ENCODE assay signal across 21 mouse cellular contexts in the genomic region with DNA sequence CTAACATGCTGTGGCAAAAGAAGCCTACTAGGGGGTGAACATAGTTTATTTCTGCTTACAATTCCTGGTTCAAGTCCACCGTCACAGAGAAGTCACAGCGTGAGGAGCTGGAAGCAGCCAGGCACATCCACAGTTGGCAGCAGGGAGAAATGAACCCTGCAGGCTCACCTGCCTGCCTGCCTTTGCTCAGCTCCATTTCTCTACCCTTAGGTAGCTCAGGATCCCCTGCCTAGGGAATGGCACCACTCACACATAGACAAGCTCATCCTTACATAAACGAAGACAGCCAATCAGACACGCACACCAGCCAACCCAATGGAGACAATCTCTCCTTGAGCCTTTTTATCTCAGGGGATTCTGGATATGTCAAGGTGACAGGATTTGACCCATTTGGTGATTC.
A peak's percentile ranks its signal among the peaks of the same experiment; 100 is the strongest.
DNase-seq lines count a peak whose midpoint lies in the region; ATAC-seq and TF ChIP-seq lines count a peak whose summit lies in the region.
"Had no signal": no experiment of that assay in that cellular context is flagged by ENCODE, and none has a peak within 500 bp of the region (broad histone marks: within the 10 kb centered on the region; RNA-seq: fewer than 3 reads in every experiment).

No protein-coding gene starts in this region.

- H3K27ac ChIP-seq in heart, adult 2 months = peak overlapping the region; percentile 76
- H3K27ac ChIP-seq in heart, embryonic 12.5 days (ENCODE audit: poor library complexity, severe bottlenecking) = no peak overlapping the region
- H3K27ac ChIP-seq in liver, postnatal 0 days (ENCODE audit: low read depth) = peak overlapping the region; percentile 74
- peak overlapping the region; percentile 47 for H3K27ac ChIP-seq in testis, adult 2 months (ENCODE audit: control insufficient read depth, insufficient read depth, low read depth, low read length)
- 0 out of 2 replicates have a peak overlapping the region, but pooled peaks have one; percentile 13 for H3K27ac ChIP-seq in stomach, postnatal 0 days (replicated peaks)
- H3K27ac ChIP-seq: forebrain, embryonic 10.5 days; forebrain, embryonic 13.5 days; heart, embryonic 13.5 days; hindbrain, embryonic 14.5 days; hindbrain, postnatal 0 days had no signal

- no peak for ATAC-seq in heart, embryonic 12.5 days (ENCODE audit: insufficient number of reproducible peaks, low FRiP score)
- ATAC-seq in liver, postnatal 0 days = no peak
- no peak for ATAC-seq in stomach, postnatal 0 days (ENCODE audit: low FRiP score, low TSS enrichment)
- ATAC-seq: CD4-positive, CD25-positive, alpha-beta regulatory T cell, adult 4 months; forebrain, embryonic 13.5 days; forebrain, embryonic 16.5 days; hindbrain, postnatal 0 days had no signal

- H3K9me3 ChIP-seq in heart, embryonic 12.5 days (replicated peaks) = no peaks in the 10 kb centered on the region
- no peaks in the 10 kb centered on the region for H3K9me3 ChIP-seq in liver, postnatal 0 days (ENCODE audit: low read length)
- no peaks in the 10 kb centered on the region for H3K9me3 ChIP-seq in stomach, postnatal 0 days (ENCODE audit: control insufficient read depth, low read length)
- H3K9me3 ChIP-seq: forebrain, embryonic 10.5 days; forebrain, embryonic 13.5 days; heart, embryonic 13.5 days had no signal

- no peak for TF ChIP-seq POLR2A in heart, adult 2 months (IDR thresholded peaks at IDR 0.05; ENCODE audit: insufficient read depth, low read depth, low read length)
- TF ChIP-seq POLR2A in testis, adult 2 months (IDR thresholded peaks at IDR 0.05; ENCODE audit: control insufficient read depth, low read depth, low read length) = no peak

- no peak overlapping the region for H3K4me3 ChIP-seq in heart, adult 2 months
- no peak overlapping the region for H3K4me3 ChIP-seq in heart, embryonic 12.5 days
- H3K4me3 ChIP-seq in liver, postnatal 0 days (ENCODE audit: low read depth, low read length) = no peak overlapping the region
- H3K4me3 ChIP-seq in testis, adult 2 months (ENCODE audit: control insufficient read depth, low read depth, low read length) = no peak overlapping the region
- no peak overlapping the region for H3K4me3 ChIP-seq in stomach, postnatal 0 days (ENCODE audit: low read depth, low read length)
- H3K4me3 ChIP-seq: forebrain, embryonic 10.5 days; forebrain, embryonic 13.5 days; heart, embryonic 13.5 days had no signal

- H3K36me3 ChIP-seq in heart, adult 2 months (ENCODE audit: control insufficient read depth, insufficient read depth, low read length) = peaks cover 42% of the 10 kb centered on the region
- H3K36me3 ChIP-seq in heart, embryonic 12.5 days = no peaks in the 10 kb centered on the region
- H3K36me3 ChIP-seq in liver, postnatal 0 days (replicated peaks; ENCODE audit: insufficient read depth, low read length) = no peaks in the 10 kb centered on the region
- no peaks in the 10 kb centered on the region for H3K36me3 ChIP-seq in testis, adult 2 months (ENCODE audit: control insufficient read depth, insufficient read depth, low read length)
- H3K36me3 ChIP-seq in stomach, postnatal 0 days (ENCODE audit: control insufficient read depth, insufficient read depth, low read length) = no peaks in the 10 kb centered on the region
- H3K36me3 ChIP-seq: heart, embryonic 13.5 days had no signal

- no peak for DNase-seq in heart, adult 2 months
- DNase-seq in liver, postnatal 0 days = no peak
- DNase-seq in liver = no peak
- DNase-seq in testis, postnatal 10 days (ENCODE audit: low spot score) = no peak
- no peak for DNase-seq in stomach, postnatal 0 days (ENCODE audit: low spot score)
- no peak for DNase-seq in right cerebral cortex, adult 2 months (ENCODE audit: low spot score in 2 of 2)
- DNase-seq: adrenal gland, adult 2 months; cerebellum, adult 11-12 months; cerebellum, adult 8-10 months; cerebellum, postnatal 10 days; cerebellum, postnatal 36 days; heart, postnatal 4 days had no signal

- no peaks in the 10 kb centered on the region for H3K27me3 ChIP-seq in heart, adult 2 months (ENCODE audit: control insufficient read depth, insufficient read depth, low read length)
- H3K27me3 ChIP-seq in heart, embryonic 12.5 days (replicated peaks) = no peaks in the 10 kb centered on the region
- H3K27me3 ChIP-seq in liver, postnatal 0 days (ENCODE audit: insufficient read depth, low read length) = no peaks in the 10 kb centered on the region
- H3K27me3 ChIP-seq in testis, adult 2 months (ENCODE audit: control insufficient read depth, insufficient read depth, low read length) = no peaks in the 10 kb centered on the region
- no peaks in the 10 kb centered on the region for H3K27me3 ChIP-seq in stomach, postnatal 0 days (ENCODE audit: control insufficient read depth, insufficient read depth, low read length)
- H3K27me3 ChIP-seq: forebrain, embryonic 13.5 days had no signal

- TF ChIP-seq CTCF in heart, adult 2 months (IDR thresholded peaks at IDR 0.05) = no peak
- no peak for TF ChIP-seq CTCF in liver, postnatal 0 days (IDR thresholded peaks at IDR 0.05; ENCODE audit: low read depth)
- TF ChIP-seq CTCF in testis, adult 2 months (IDR thresholded peaks at IDR 0.05; ENCODE audit: control insufficient read depth, insufficient read depth, insufficient replicate concordance, low read depth, low read length) = no peak
- TF ChIP-seq CTCF in stomach, postnatal 0 days (IDR thresholded peaks at IDR 0.05; ENCODE audit: low read depth) = no peak

- H3K4me1 ChIP-seq in heart, adult 2 months (ENCODE audit: control insufficient read depth, insufficient read depth, low read length) = peaks cover 44% of the 10 kb centered on the region
- 0 out of 2 replicates have a peak, but pooled peaks cover under 1% of the 10 kb centered on the region for H3K4me1 ChIP-seq in heart, embryonic 12.5 days (replicated peaks)
- H3K4me1 ChIP-seq in liver, postnatal 0 days (ENCODE audit: insufficient read depth) = peaks cover 56% of the 10 kb centered on the region
- peaks cover 8% of the 10 kb centered on the region for H3K4me1 ChIP-seq in testis, adult 2 months (ENCODE audit: control insufficient read depth, insufficient read depth, low read length)
- H3K4me1 ChIP-seq in stomach, postnatal 0 days (replicated peaks; ENCODE audit: control insufficient read depth, insufficient read depth) = peaks cover 6% of the 10 kb centered on the region; the same call in 1 of the 2 replicates

- intact Hi-C loops in heart, adult 2 months (cut with DNase I) = loop anchor here (2.0 kb wide), 1 partner anchor 34 kb away; no protein-coding TSS in a partner anchor

- H3K9ac ChIP-seq in heart, adult 2 months (ENCODE audit: low read depth, low read length) = no peak overlapping the region
- H3K9ac ChIP-seq in heart, embryonic 12.5 days = no peak overlapping the region
- no peak overlapping the region for H3K9ac ChIP-seq in liver, postnatal 0 days (replicated peaks)
- H3K9ac ChIP-seq in stomach, postnatal 0 days (ENCODE audit: low read length) = 0 out of 2 replicates have a peak overlapping the region, but pooled peaks have one; percentile 9
- H3K9ac ChIP-seq: forebrain, embryonic 13.5 days; heart, embryonic 13.5 days; hindbrain, embryonic 14.5 days had no signal

- H3K4me2 ChIP-seq in heart, embryonic 12.5 days = no peak overlapping the region
- H3K4me2 ChIP-seq in liver, postnatal 0 days (ENCODE audit: low read depth, low read length) = no peak overlapping the region
- no peak overlapping the region for H3K4me2 ChIP-seq in stomach, postnatal 0 days (replicated peaks; ENCODE audit: low read depth)
- H3K4me2 ChIP-seq: forebrain, embryonic 13.5 days; heart, embryonic 13.5 days; hindbrain, embryonic 14.5 days had no signal

- 77% methylated on average over 4 of the region's 4 CpGs for WGBS in heart, adult 2 months
- 93% methylated on average over 4 of the region's 4 CpGs for WGBS in heart, embryonic 12.5 days
- 81% methylated on average over 4 of the region's 4 CpGs for WGBS in liver, postnatal 0 days (ENCODE audit: insufficient replicate concordance)
- WGBS in stomach, postnatal 0 days = 96% methylated on average over 4 of the region's 4 CpGs

- TF ChIP-seq EP300 in heart, adult 2 months (IDR thresholded peaks at IDR 0.05; ENCODE audit: insufficient read depth, low read depth, low read length) = no peak
- no peak for TF ChIP-seq EP300 in liver, postnatal 0 days (IDR thresholded peaks at IDR 0.05; ENCODE audit: low read depth)
- TF ChIP-seq EP300 in stomach, postnatal 0 days (optimal IDR thresholded peaks at IDR 0.05) = no peak

- 0 out of 2 replicates have a peak, but pooled peaks cover 5% of the 10 kb centered on the region for H3K79me2 ChIP-seq in heart, adult 2 months (replicated peaks; ENCODE audit: control insufficient read depth, insufficient read depth, low read length)
